Mouse (Mus musculus) embryonic fibroblast, embryonic 13.5 days (primary cell): ENCODE measurements at regions not wholly inside any gene's neighbourhood (a gene's known extent, or its start where the extent isn't known, plus 50 kb on each side); places are given as distances from the start of the nearest gene placed in this dataset.

Source experiments
- CTCF ChIP-seq: IDR thresholded peaks from 2 replicates; pipeline ENCODE4 v1.5.1; 2011; ENCODE audit warnings: mild to moderate bottlenecking, control low read depth, low read length, moderate library complexity, borderline replicate concordance; ENCODE audit not compliant: insufficient read depth
- POLR2A ChIP-seq: IDR thresholded peaks from 2 replicates; pipeline ENCODE4 v1.6.1; 2011; ENCODE audit warnings: low read depth, mild to moderate bottlenecking, control low read depth, low read length, moderate library complexity

DNA sequence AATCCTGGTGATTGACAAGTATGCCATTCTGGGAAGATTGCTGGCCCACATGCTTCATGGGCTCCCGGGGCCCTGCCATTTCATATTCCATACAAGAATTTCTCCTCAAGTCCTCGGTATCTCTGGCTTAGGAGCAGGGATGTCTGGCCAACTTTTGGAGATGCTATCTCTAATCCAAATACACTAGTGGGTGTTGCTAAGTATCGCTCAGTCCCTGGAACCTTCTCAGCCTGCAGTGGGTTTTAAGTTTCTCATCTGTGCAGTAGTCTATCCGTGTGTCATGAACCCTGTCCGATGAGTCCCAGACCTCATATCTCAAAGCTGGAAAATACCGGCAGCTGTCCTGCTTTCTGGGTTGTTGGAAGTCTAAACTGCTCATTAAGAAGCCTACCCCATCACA lies 198.9 kb downstream of the Zfp36l1 start:
- TF ChIP-seq CTCF (no peak), POLR2A (no peak)
